Mouse (Mus musculus): ENCODE measurements around the gene Fam114a1. TPM values are rescaled to one million over a fixed set of nuclear protein-coding genes. Genes with fewer than 3 reads are reported as not detected.
A peak's percentile ranks its signal among the peaks of the same experiment; 100 is the strongest.

Fam114a1 gene
- polyA plus RNA-seq, 3 experiments from 2014 or later = 0.82 to 3.7 (median 3.4) TPM

- ATAC-seq = no peak
Measured at GRCm38 (mm10) chr5:65059806-65060205, 89.9 kb downstream of the Fam114a1 start.

GRCm38 (mm10) chr5:65062236-65062635, 92.4 kb downstream of the Fam114a1 start:
- no peak for ATAC-seq

- ATAC-seq = no peak
Measured at GRCm38 (mm10) chr5:65063266-65063665, 93.4 kb downstream of the Fam114a1 start.

GRCm38 (mm10) chr5:65068166-65068565, 98.3 kb downstream of the Fam114a1 start:
- no peak for ATAC-seq

GRCm38 (mm10) chr5:65069872-65070271, 100.0 kb downstream of the Fam114a1 start:
- ATAC-seq = no peak

GRCm38 (mm10) chr5:65071689-65072118, 101.8 kb downstream of the Fam114a1 start:
- no peak for ATAC-seq

GRCm38 (mm10) chr5:65073247-65073646, 103.4 kb downstream of the Fam114a1 start:
- ATAC-seq = no peak

GRCm38 (mm10) chr5:65074693-65075092, 104.8 kb downstream of the Fam114a1 start:
- no peak for ATAC-seq

- ATAC-seq = no peak
Measured at GRCm38 (mm10) chr5:65076087-65076486, 106.2 kb downstream of the Fam114a1 start.

GRCm38 (mm10) chr5:65076748-65077147, 106.9 kb downstream of the Fam114a1 start:
- ATAC-seq = peak; percentile 60

GRCm38 (mm10) chr5:65078081-65078480, 108.2 kb downstream of the Fam114a1 start:
- no peak for ATAC-seq

- no peak for ATAC-seq
Measured at GRCm38 (mm10) chr5:65079881-65080280, 110.0 kb downstream of the Fam114a1 start.

GRCm38 (mm10) chr5:65081836-65082235, 112.0 kb downstream of the Fam114a1 start:
- no peak for ATAC-seq

- no peak for ATAC-seq
Measured at GRCm38 (mm10) chr5:65086522-65086921, 116.7 kb downstream of the Fam114a1 start.

GRCm38 (mm10) chr5:65089707-65090106, 119.8 kb downstream of the Fam114a1 start:
- no peak for ATAC-seq

GRCm38 (mm10) chr5:65091184-65091858, 121.5 kb downstream of the Fam114a1 start:
- peak; percentile 97 for ATAC-seq

Other genes starting within 250 kb of the Fam114a1 start
- 10 to 100 TPM; 46.7 to 93.5 (median 83.6) TPM for gene Klf3, start 166.7 kb upstream of the Fam114a1 start, polyA plus RNA-seq (2017; shearing (Covaris generic))
- gene Tlr1, start 36.5 kb upstream of the Fam114a1 start, polyA plus RNA-seq (2017; shearing (Covaris generic)) = 10 to 100 TPM; 33.5 to 66.0 (median 62.2) TPM
- gene Tlr6, start 10.0 kb upstream of the Fam114a1 start, polyA plus RNA-seq (2017; shearing (Covaris generic)) = 1 to 10 TPM; 6.5 to 9.5 (median 7.4) TPM
- gene Tmem156, start 122.1 kb downstream of the Fam114a1 start, polyA plus RNA-seq (2017; shearing (Covaris generic)) = 10 to 100 TPM; 18.8 to 23.0 (median 21.0) TPM
- 1 to 10 TPM; 4.0 to 9.7 (median 9.1) TPM for gene Klhl5, start 137.5 kb downstream of the Fam114a1 start, polyA plus RNA-seq (2017; shearing (Covaris generic))
- 1 to 10 TPM; 2.0 to 6.5 (median 3.3) TPM for gene Wdr19, start 229.6 kb downstream of the Fam114a1 start, polyA plus RNA-seq (2017; shearing (Covaris generic))

Data from inflammation-experienced regulatory T-cells, adult 6 months (primary cell).